Mouse (Mus musculus): ENCODE measurements around the gene Oas1g. TPM values are rescaled to one million over a fixed set of nuclear protein-coding genes. Genes with fewer than 3 reads are reported as not detected.
"Not testable (repeated sequence)": the region's sequence is repeated elsewhere in the genome, so short reads cannot be mapped to it uniquely, and the experiment has no call there.

Oas1g gene
- total and polyA plus RNA-seq, 3 experiments, result 0.19 TPM; not detected in 2

DNA sequence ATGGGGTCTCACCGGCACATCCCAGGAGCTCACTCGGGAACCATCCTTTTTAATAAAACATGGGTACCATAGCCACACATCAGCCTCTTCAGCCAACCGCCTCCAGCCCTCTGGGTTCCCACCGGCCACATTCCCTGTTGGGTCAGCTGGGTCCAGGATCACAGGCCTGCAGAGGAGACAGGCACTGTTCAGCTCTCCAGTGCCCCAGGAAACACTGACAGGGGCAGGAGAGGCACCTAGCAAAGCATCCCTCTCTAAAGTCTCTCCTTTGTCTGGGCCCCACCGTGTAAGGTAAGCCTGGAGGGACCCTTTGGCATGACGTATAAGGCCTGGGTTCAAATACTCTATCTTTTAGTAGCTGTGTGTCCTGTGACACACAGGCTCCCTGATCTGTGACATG is 10.9 kb upstream of the Oas1g start:
- DNase-seq (ENCODE audit: extremely low read depth), result no peak
- peaks cover 11% of the 10 kb centered on the region for H3K27me3 ChIP-seq (replicated peaks)
- no peaks in the 10 kb centered on the region for H3K79me2 ChIP-seq (replicated peaks; ENCODE audit: control insufficient read depth, extremely low read depth, insufficient read depth, poor library complexity, severe bottlenecking)
- H3K9me3 ChIP-seq (replicated peaks; ENCODE audit: low read length), result peaks cover 1% of the 10 kb centered on the region
- no peak for TF ChIP-seq GABPA (IDR thresholded peaks at IDR 0.05; ENCODE audit: insufficient replicate concordance, low read depth, low read length)
- TF ChIP-seq JUN (IDR thresholded peaks at IDR 0.05; ENCODE audit: insufficient read depth, low read depth, low read length), result no peak
- in situ Hi-C loops (cut with MboI; ENCODE audit: low pct_ligation_motif_present, low pct_unique_long_range_greater_than_20kb, low sequenced_read_pairs) (no loop called here), dilution Hi-C loops (cut with MboI; ENCODE audit: extremely low pct_ligation_motif_present, extremely low pct_unique_long_range_greater_than_20kb, low sequenced_read_pairs) (no loop called here)
- no peaks in the 10 kb centered on the region for H3K4me1 ChIP-seq (ENCODE audit: control insufficient read depth in 1 of 2, insufficient read depth in 2 of 2)
- no peak overlapping the region for H3K4me2 ChIP-seq (ENCODE audit: insufficient read depth, low read depth, poor library complexity, severe bottlenecking)
- no peak overlapping the region for H3K27ac ChIP-seq (ENCODE audit: insufficient read depth, low read depth)
- H3K4me3 ChIP-seq (replicated peaks in 1 of 3; ENCODE audit: low read depth in 2 of 3, low read length in 2 of 3, poor library complexity in 1 of 3), result no peak overlapping the region
- H3K9ac ChIP-seq (ENCODE audit: insufficient read depth, low read depth), result no peak overlapping the region
- H3K36me3 ChIP-seq (replicated peaks in 1 of 2; ENCODE audit: control insufficient read depth in 1 of 2, insufficient read depth in 1 of 2, low read length in 1 of 2), result no peaks in the 10 kb centered on the region

DNA sequence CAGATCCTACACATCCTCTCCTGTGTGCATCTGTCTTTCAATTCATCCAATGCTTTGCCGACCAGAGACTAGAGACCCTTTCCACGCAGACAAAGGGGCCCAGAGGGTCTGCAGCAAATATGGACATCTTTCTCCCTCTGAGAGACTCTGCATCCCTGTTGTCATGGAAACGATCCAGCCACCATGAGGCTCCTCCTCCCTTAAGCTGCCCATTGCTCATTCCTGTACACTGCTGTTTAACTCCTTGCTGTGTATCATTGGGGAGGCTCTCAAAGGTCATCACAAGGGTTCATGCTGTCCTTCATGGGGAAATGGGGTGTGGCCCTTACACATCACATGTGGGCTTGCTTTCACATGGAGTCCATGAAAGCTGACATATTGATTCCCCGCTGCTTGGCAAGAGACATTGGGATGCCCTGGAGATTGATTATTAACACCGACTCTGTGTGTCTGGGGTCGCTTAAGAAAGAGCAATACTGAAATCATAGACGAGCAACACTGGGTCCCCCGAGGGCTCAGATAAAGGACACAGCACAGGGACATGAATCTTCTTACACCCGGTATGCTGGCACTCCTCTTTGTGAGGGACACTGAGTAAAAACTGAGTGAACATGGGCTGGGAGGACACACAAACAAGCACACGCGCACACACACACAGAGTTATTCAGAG is 8.0 kb upstream of the Oas1g start:
- Histone ChIP-seq H3K4me3 (replicated peaks in 1 of 3; ENCODE audit: low read depth in 2 of 3, low read length in 2 of 3, poor library complexity in 1 of 3) (no peak overlapping the region), H3K27ac (ENCODE audit: insufficient read depth, low read depth) (no peak overlapping the region), H3K4me1 (ENCODE audit: control insufficient read depth in 1 of 2, insufficient read depth in 2 of 2) (no peaks in the 10 kb centered on the region), H3K27me3 (replicated peaks) (peaks cover 6% of the 10 kb centered on the region), H3K36me3 (replicated peaks in 1 of 2; ENCODE audit: control insufficient read depth in 1 of 2, insufficient read depth in 1 of 2, low read length in 1 of 2) (no peaks in the 10 kb centered on the region), H3K9ac (ENCODE audit: insufficient read depth, low read depth) (no peak overlapping the region), H3K4me2 (ENCODE audit: insufficient read depth, low read depth, poor library complexity, severe bottlenecking) (no peak overlapping the region), H3K9me3 (replicated peaks; ENCODE audit: low read length) (peaks cover 8% of the 10 kb centered on the region), H3K79me2 (replicated peaks; ENCODE audit: control insufficient read depth, extremely low read depth, insufficient read depth, poor library complexity, severe bottlenecking) (no peaks in the 10 kb centered on the region)
- DNase-seq (ENCODE audit: extremely low read depth), result no peak
- TF ChIP-seq KAT2A (IDR thresholded peaks at IDR 0.05; ENCODE audit: insufficient replicate concordance, low read length), result no peak
- TF ChIP-seq MYC (IDR thresholded peaks at IDR 0.05; ENCODE audit: low read depth, low read length), result no peak
- no peak for TF ChIP-seq SIN3A (IDR thresholded peaks at IDR 0.05; ENCODE audit: low read length)
- no peak for TF ChIP-seq ZKSCAN1 (IDR thresholded peaks at IDR 0.05; ENCODE audit: borderline replicate concordance, low read depth, low read length)
- TF ChIP-seq EP300 (IDR thresholded peaks at IDR 0.05; ENCODE audit: low read length), result no peak
- no peak for TF ChIP-seq RCOR1 (conservative IDR thresholded peaks at IDR 0.05; ENCODE audit: low read depth, low read length)
- TF ChIP-seq NELFE (IDR thresholded peaks at IDR 0.05; ENCODE audit: low read depth, low read length), result no peak
- TF ChIP-seq POLR2AphosphoS2 (IDR thresholded peaks at IDR 0.05; ENCODE audit: low read depth, low read length), result no peak
- no peak for TF ChIP-seq SMC3 (IDR thresholded peaks at IDR 0.05; ENCODE audit: low read depth, low read length)
- TF ChIP-seq TBP (conservative IDR thresholded peaks at IDR 0.05; ENCODE audit: low read depth, low read length), result no peak
- TF ChIP-seq NRF1 (IDR thresholded peaks at IDR 0.05; ENCODE audit: low read depth, low read length), result no peak
- no peak for TF ChIP-seq MAFK (IDR thresholded peaks at IDR 0.05; ENCODE audit: insufficient replicate concordance, low read length)
- no peak for TF ChIP-seq USF1 (IDR thresholded peaks at IDR 0.05; ENCODE audit: low read depth, low read length)
- TF ChIP-seq ZMIZ1 (IDR thresholded peaks at IDR 0.05; ENCODE audit: low read depth, low read length), result no peak
- no peak for TF ChIP-seq MAZ (IDR thresholded peaks at IDR 0.05; ENCODE audit: low read depth, low read length)
- no peak for TF ChIP-seq PAX5 (IDR thresholded peaks at IDR 0.05; ENCODE audit: low read length)
- TF ChIP-seq UBTF (IDR thresholded peaks at IDR 0.05; ENCODE audit: low read depth, low read length), result no peak
- TF ChIP-seq MAX (IDR thresholded peaks at IDR 0.05; ENCODE audit: low read length), result no peak
- in situ Hi-C loops (cut with MboI; ENCODE audit: low pct_ligation_motif_present, low pct_unique_long_range_greater_than_20kb, low sequenced_read_pairs), result no loop called here
- dilution Hi-C loops (cut with MboI; ENCODE audit: extremely low pct_ligation_motif_present, extremely low pct_unique_long_range_greater_than_20kb, low sequenced_read_pairs), result no loop called here

DNA sequence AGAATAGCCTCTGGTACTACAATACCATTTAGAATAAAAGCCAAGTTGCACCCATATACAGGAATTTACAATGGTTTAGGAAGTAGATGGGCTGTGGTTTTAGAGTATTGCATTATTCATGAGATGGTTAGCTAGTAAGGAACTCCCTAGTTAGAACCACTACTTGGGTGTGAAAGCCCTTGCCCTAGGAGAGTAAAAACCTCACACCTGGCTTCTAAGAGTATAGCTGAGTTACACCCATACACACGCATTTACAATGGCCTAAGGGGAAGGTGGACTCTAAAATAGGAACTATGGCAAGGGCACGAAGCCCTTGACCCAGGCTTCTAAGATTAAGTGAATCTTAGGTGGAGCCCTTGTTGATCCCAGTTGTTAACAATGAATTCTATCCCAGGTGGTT is 7.3 kb upstream of the Oas1g start:
- H3K9me3 ChIP-seq (replicated peaks; ENCODE audit: low read length); H3K27me3 ChIP-seq (replicated peaks); H3K4me2 ChIP-seq (ENCODE audit: insufficient read depth, low read depth, poor library complexity, severe bottlenecking); H3K27ac ChIP-seq (ENCODE audit: insufficient read depth, low read depth); dilution Hi-C loops (cut with MboI; ENCODE audit: extremely low pct_ligation_motif_present, extremely low pct_unique_long_range_greater_than_20kb, low sequenced_read_pairs); DNase-seq (ENCODE audit: extremely low read depth); H3K79me2 ChIP-seq (replicated peaks; ENCODE audit: control insufficient read depth, extremely low read depth, insufficient read depth, poor library complexity, severe bottlenecking); H3K4me3 ChIP-seq (replicated peaks in 1 of 3; ENCODE audit: low read depth in 2 of 3, low read length in 2 of 3, poor library complexity in 1 of 3); H3K36me3 ChIP-seq (replicated peaks in 1 of 2; ENCODE audit: control insufficient read depth in 1 of 2, insufficient read depth in 1 of 2, low read length in 1 of 2); H3K9ac ChIP-seq (ENCODE audit: insufficient read depth, low read depth); H3K4me1 ChIP-seq (ENCODE audit: control insufficient read depth in 1 of 2, insufficient read depth in 2 of 2); in situ Hi-C loops (cut with MboI; ENCODE audit: low pct_ligation_motif_present, low pct_unique_long_range_greater_than_20kb, low sequenced_read_pairs): not testable (repeated sequence)

DNA sequence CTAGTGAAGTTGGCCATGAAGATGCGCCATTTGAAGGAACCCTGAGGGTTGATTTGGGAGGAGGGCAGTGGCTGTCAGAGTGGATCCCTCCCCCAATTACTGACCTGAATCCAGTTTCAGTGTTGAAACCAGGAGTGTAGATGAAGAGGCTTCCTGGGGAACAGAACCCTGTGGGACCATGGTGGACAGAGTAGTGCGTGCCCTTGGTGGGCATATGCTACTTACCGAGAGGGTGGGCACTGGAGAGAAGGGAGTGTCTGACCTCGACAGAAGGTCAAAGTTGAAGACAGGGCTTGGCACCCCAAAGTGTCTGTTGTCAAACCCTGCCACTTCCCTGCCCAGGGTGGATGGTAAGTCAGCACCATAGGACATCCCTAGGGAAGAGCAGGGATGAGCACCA is 6.5 kb upstream of the Oas1g start:
- dilution Hi-C loops (cut with MboI; ENCODE audit: extremely low pct_ligation_motif_present, extremely low pct_unique_long_range_greater_than_20kb, low sequenced_read_pairs); H3K27ac ChIP-seq (ENCODE audit: insufficient read depth, low read depth); H3K4me1 ChIP-seq (ENCODE audit: control insufficient read depth in 1 of 2, insufficient read depth in 2 of 2); H3K27me3 ChIP-seq (replicated peaks); H3K9ac ChIP-seq (ENCODE audit: insufficient read depth, low read depth); H3K36me3 ChIP-seq (replicated peaks in 1 of 2; ENCODE audit: control insufficient read depth in 1 of 2, insufficient read depth in 1 of 2, low read length in 1 of 2); H3K9me3 ChIP-seq (replicated peaks; ENCODE audit: low read length); H3K4me3 ChIP-seq (replicated peaks in 1 of 3; ENCODE audit: low read depth in 2 of 3, low read length in 2 of 3, poor library complexity in 1 of 3); H3K79me2 ChIP-seq (replicated peaks; ENCODE audit: control insufficient read depth, extremely low read depth, insufficient read depth, poor library complexity, severe bottlenecking); in situ Hi-C loops (cut with MboI; ENCODE audit: low pct_ligation_motif_present, low pct_unique_long_range_greater_than_20kb, low sequenced_read_pairs); DNase-seq (ENCODE audit: extremely low read depth); H3K4me2 ChIP-seq (ENCODE audit: insufficient read depth, low read depth, poor library complexity, severe bottlenecking): not testable (repeated sequence)
